Mouse (Mus musculus) cerebellum, adult 11-12 months (tissue): ENCODE data around the gene Cebpg.

ENCODE experiments used
- DNase-seq: peaks from one replicate; pipeline ENCODE4 v3.0.0; 2022

Cebpg gene

DNA sequence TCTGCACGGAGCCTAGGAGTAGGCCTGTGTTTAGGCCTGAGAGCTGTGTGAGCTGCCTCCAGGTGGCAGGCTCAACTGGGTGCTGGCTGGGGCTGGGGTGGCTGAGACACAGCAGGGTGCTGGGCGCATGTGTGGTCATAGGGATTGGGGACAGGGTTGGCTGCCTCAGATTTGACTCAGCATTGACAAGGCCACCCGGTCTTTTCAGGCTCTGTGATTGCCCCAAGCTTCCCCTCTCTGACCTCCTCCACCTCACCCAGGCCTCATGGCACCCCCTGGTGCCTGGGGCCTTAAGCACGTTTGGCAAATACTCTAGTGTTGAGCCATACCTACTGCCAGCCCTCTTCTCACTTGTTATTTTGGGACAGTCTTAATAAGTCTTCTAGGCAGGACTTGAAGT, 33.1 kb downstream of the Cebpg start:
- no peak for DNase-seq

GRCm38 (mm10) chr7:35021365-35021764, 35.0 kb downstream of the Cebpg start:
- no peak for DNase-seq

DNA sequence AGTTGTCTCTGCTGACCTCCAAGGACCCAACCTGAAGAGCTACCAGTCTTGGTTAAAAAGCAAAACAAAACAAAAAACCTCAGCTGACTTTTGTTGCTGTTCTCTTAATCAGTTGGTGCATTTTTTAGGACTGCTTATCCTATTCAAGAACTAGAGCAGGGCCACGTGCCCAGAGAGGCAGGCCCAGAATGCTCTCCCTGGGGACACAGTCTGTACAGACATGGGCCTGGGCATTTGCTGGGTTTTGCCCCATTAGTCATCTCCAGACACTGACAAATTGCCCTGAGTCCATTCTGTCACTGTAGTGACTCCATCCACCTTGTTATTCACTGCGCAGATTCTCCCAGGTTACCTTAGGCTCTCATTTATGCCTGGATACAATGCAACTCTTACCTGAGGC, 41.1 kb downstream of the Cebpg start:
- DNase-seq: no peak

- no peak for DNase-seq
Observed at GRCm38 (mm10) chr7:35013228-35013627, 43.1 kb downstream of the Cebpg start.

DNA sequence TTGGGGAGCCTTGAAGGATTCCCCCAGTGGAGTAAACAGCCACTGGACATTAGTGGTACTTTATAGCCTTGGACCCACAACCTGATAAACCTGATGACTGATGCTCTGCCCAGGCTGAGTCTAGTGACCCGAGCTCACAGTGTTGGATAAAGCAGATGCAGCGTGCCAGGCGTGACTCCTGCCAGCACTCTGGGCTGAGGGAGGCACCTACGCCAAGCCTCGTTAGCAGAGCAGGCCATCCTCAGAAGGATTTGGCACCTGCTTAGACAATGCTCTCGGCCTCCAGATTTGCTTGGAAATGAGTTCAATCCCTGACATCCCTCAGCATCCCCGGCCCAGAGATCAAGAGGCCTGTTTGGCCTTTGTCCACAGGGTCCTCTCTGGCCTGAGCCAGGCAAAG, 49.7 kb downstream of the Cebpg start:
- DNase-seq: no peak

DNA sequence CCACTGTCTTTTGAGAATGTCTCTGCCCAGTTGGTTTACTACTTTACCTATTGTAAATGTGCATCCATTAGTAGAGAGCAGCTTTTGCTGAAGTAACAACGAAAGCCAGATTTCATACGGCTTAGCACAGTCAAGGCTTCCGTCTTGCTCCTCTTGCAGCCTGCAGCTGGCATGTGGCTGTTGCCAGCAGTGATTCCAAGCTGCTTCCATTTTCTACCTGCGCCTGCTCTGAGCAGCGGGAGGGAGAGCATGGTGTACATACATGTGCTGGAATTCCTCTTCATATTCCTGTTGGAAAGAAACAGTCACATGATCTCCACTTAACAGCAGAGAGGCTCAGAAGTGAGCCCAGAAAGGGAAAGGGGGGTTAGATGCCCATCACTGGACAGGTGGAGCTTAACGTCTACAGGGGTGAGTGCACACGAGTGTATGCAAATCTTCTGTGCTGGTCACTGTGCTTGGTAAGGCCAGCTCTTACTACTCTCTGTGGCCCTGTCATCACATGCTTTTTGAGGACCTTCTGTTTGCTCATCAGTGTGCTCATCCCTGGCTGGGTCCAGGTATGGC, 53.1 kb downstream of the Cebpg start:
- DNase-seq: no peak

DNA sequence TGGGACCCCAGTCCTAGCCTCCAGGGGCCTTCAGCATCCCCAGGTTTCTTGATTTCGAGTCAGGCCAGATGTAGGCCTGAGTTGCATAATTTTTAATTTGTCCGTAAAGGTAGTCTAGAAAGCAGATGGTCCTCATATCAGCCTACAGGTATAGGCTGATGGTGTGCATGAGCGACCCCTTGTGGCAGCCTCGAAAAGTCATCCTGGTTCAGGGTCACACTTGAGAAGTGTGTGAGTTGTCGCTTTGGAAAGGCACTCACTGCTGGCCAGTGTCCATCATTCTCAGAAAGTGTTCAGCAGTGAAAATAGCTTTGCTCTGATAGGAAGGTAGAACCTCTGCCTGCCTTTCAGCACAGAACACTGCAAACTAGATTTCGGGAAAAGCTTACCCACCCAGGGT, 55.5 kb downstream of the Cebpg start:
- no peak for DNase-seq
